Mouse (Mus musculus) MEL (cell line): Measurements from ENCODE around the gene Sec1. TPM values are rescaled to one million over a fixed set of nuclear protein-coding genes. Genes with fewer than 3 reads are reported as not detected.
A peak's percentile ranks its signal among the peaks of the same experiment; 100 is the strongest.

Experiments used
- DNase-seq: peaks from one replicate; pipeline ENCODE4 v3.0.0; 2011; ENCODE audit warnings: low read depth, low spot score
- H3K27ac ChIP-seq: 2 replicates; pipeline ENCODE4 v1.5.1; 2012; ENCODE audit warnings: low read depth, mild to moderate bottlenecking, control low read depth, low read length, moderate library complexity; ENCODE audit not compliant: control insufficient read depth
- H3K27me3 ChIP-seq, 2 experiments: fragments of 150-350 bp in 1 of 2; sonication (generic) in 1 of 2; 2 replicates each; pipeline ENCODE4 v1.6.1; 2012; ENCODE audit warnings: low read length in 2 of 2, mild to moderate bottlenecking in 2 of 2, improper control_type of control experiment in 1 of 2, moderate library complexity in 1 of 2; ENCODE audit not compliant: insufficient read depth in 2 of 2, control insufficient read depth in 1 of 2
- H3K36me3 ChIP-seq, 2 experiments: 2 replicates each; pipeline ENCODE4 v1.6.1; 2012 to 2014; ENCODE audit warnings: low read length in 2 of 2, improper control_type of control experiment in 1 of 2, inconsistent platforms in 1 of 2, mild to moderate bottlenecking in 1 of 2; ENCODE audit not compliant: insufficient read depth in 2 of 2, control insufficient read depth in 1 of 2
- H3K4me1 ChIP-seq, 2 experiments: fragments of 150-350 bp in 1 of 2; sonication (generic) in 1 of 2; 2 replicates each; pipeline ENCODE4 v1.6.1; 2012; ENCODE audit warnings: low read length in 2 of 2, improper control_type of control experiment in 1 of 2, mild to moderate bottlenecking in 1 of 2; ENCODE audit not compliant: insufficient read depth in 2 of 2, control insufficient read depth in 1 of 2
- H3K4me3 ChIP-seq, 2 experiments: fragments of 150-350 bp in 1 of 2; sonication (generic) in 1 of 2; 2 replicates each; pipeline ENCODE4 v1.5.1; 2012; ENCODE audit warnings: low read depth in 2 of 2, low read length in 2 of 2, mild to moderate bottlenecking in 2 of 2, moderate library complexity in 2 of 2, control low read depth in 1 of 2, improper control_type of control experiment in 1 of 2; ENCODE audit not compliant: control insufficient read depth in 1 of 2, insufficient read depth in 1 of 2
- H3K79me2 ChIP-seq: 2 replicates; pipeline ENCODE4 v1.6.1; 2012; ENCODE audit warnings: mild to moderate bottlenecking, low read length, moderate library complexity; ENCODE audit not compliant: control insufficient read depth, poor library complexity, insufficient read depth
- H3K9ac ChIP-seq: 2 replicates; pipeline ENCODE4 v1.6.1; 2012; ENCODE audit warnings: low read depth, mild to moderate bottlenecking, control low read depth, low read length, moderate library complexity; ENCODE audit not compliant: control insufficient read depth, poor library complexity, severe bottlenecking
- H3K9me3 ChIP-seq: fragments of 150-350 bp; sonication (generic); replicated peaks from 2 replicates; pipeline ENCODE4 v1.6.1; 2012; ENCODE audit warnings: mild to moderate bottlenecking, low read length, improper control_type of control experiment, moderate library complexity; ENCODE audit not compliant: insufficient read depth
- CHD2 ChIP-seq: IDR thresholded peaks from 2 replicates; pipeline ENCODE4 v1.6.1; 2011; ENCODE audit warnings: low read length, improper control_type of control experiment
- CTCF ChIP-seq, 3 experiments: IDR thresholded peaks in 2 of 3; conservative IDR thresholded peaks in 1 of 3; 2 replicates each; pipeline ENCODE4 v1.5.1; 2011 to 2012; ENCODE audit warnings: low read length in 3 of 3, low read depth in 2 of 3, mild to moderate bottlenecking in 2 of 3, improper control_type of control experiment in 1 of 3, inconsistent platforms in 1 of 3, mixed read lengths in 1 of 3, moderate library complexity in 1 of 3; ENCODE audit not compliant: control insufficient read depth in 1 of 3, insufficient read depth in 1 of 3, poor library complexity in 1 of 3, severe bottlenecking in 1 of 3
- EP300 ChIP-seq, 2 experiments: IDR thresholded peaks; 2 replicates each; pipeline ENCODE4 v1.6.1; 2011; ENCODE audit warnings: improper control_type of control experiment in 2 of 2, low read length in 2 of 2, low read depth in 1 of 2, mild to moderate bottlenecking in 1 of 2
- ETS1 ChIP-seq: IDR thresholded peaks from 2 replicates; pipeline ENCODE4 v1.6.1; 2012; ENCODE audit warnings: low read depth, mild to moderate bottlenecking, inconsistent platforms, low read length, improper control_type of control experiment, moderate library complexity
- HCFC1 ChIP-seq: IDR thresholded peaks from 2 replicates; pipeline ENCODE4 v1.6.1; 2012; ENCODE audit warnings: low read depth, mild to moderate bottlenecking, inconsistent platforms, low read length, improper control_type of control experiment, moderate library complexity
- MAX ChIP-seq: IDR thresholded peaks from 2 replicates; pipeline ENCODE4 v1.6.1; 2011; ENCODE audit warnings: low read length, improper control_type of control experiment
- MAZ ChIP-seq: IDR thresholded peaks from 2 replicates; pipeline ENCODE4 v1.6.1; 2012; ENCODE audit warnings: low read depth, mild to moderate bottlenecking, inconsistent platforms, low read length, improper control_type of control experiment
- MEF2A ChIP-seq: IDR thresholded peaks from 2 replicates; pipeline ENCODE4 v1.6.1; 2014; ENCODE audit warnings: low read depth, mild to moderate bottlenecking, inconsistent platforms, low read length, improper control_type of control experiment; ENCODE audit not compliant: poor library complexity, insufficient replicate concordance, severe bottlenecking; ENCODE audit errors: extremely low read depth
- MXI1 ChIP-seq: IDR thresholded peaks from 2 replicates; pipeline ENCODE4 v1.6.1; 2011; ENCODE audit warnings: mild to moderate bottlenecking, low read depth, low read length, improper control_type of control experiment
- MYB ChIP-seq: IDR thresholded peaks from 2 replicates; pipeline ENCODE4 v1.6.1; 2011; ENCODE audit warnings: mild to moderate bottlenecking, low read depth, low read length, improper control_type of control experiment
- NELFE ChIP-seq: IDR thresholded peaks from 2 replicates; pipeline ENCODE4 v1.6.1; 2011; ENCODE audit warnings: low read depth, low read length, improper control_type of control experiment
- NRF1 ChIP-seq: IDR thresholded peaks from 2 replicates; pipeline ENCODE4 v1.6.1; 2014; ENCODE audit warnings: low read depth, mild to moderate bottlenecking, inconsistent platforms, low read length, improper control_type of control experiment, moderate library complexity; ENCODE audit not compliant: poor library complexity, insufficient read depth, severe bottlenecking
- RAD21 ChIP-seq: IDR thresholded peaks from 2 replicates; pipeline ENCODE4 v1.6.1; 2011; ENCODE audit warnings: mild to moderate bottlenecking, low read depth, low read length, improper control_type of control experiment
- SIN3A ChIP-seq: IDR thresholded peaks from 2 replicates; pipeline ENCODE4 v1.6.1; 2012; ENCODE audit warnings: low read length, improper control_type of control experiment, inconsistent platforms
- SMC3 ChIP-seq: IDR thresholded peaks from 2 replicates; pipeline ENCODE4 v1.6.1; 2011; ENCODE audit warnings: low read depth, low read length, improper control_type of control experiment
- TAL1 ChIP-seq: IDR thresholded peaks from 2 replicates; pipeline ENCODE4 v1.6.1; 2012; ENCODE audit warnings: mild to moderate bottlenecking, inconsistent platforms, low read length, moderate library complexity, mixed read lengths
- TBP ChIP-seq: IDR thresholded peaks from 2 replicates; pipeline ENCODE4 v1.8.0; 2011; ENCODE audit warnings: low read depth, low read length, improper control_type of control experiment
- TCF12 ChIP-seq: IDR thresholded peaks from 2 replicates; pipeline ENCODE4 v1.6.1; 2014; ENCODE audit warnings: low read depth, mild to moderate bottlenecking, inconsistent platforms, low read length, improper control_type of control experiment, moderate library complexity
- USF2 ChIP-seq, 2 experiments: IDR thresholded peaks; 2 replicates each; pipeline ENCODE4 v1.6.1; 2011 to 2012; ENCODE audit warnings: improper control_type of control experiment in 2 of 2, low read length in 2 of 2, borderline replicate concordance in 1 of 2, inconsistent platforms in 1 of 2, low read depth in 1 of 2, mild to moderate bottlenecking in 1 of 2; ENCODE audit not compliant: insufficient read depth in 1 of 2
- ZC3H11A ChIP-seq: IDR thresholded peaks from 2 replicates; pipeline ENCODE4 v1.6.1; 2012; ENCODE audit warnings: low read depth, mild to moderate bottlenecking, inconsistent platforms, low read length, improper control_type of control experiment
- ZNF384 ChIP-seq: IDR thresholded peaks from 2 replicates; pipeline ENCODE4 v1.6.1; 2012; ENCODE audit warnings: low read depth, mild to moderate bottlenecking, inconsistent platforms, low read length, improper control_type of control experiment
- polyA plus RNA-seq, 2 experiments: library from polyadenylated mRNA; stranded (reverse) in 1 of 2; unstranded in 1 of 2; fragments of >175 nt in 1 of 2; fragments of >200 nt in 1 of 2; gene quantifications; 2 replicates each; pipeline versions ENCODE4 v1.2.1 to v1.2.4; 2012; ENCODE audit warnings: low replicate concordance in 2 of 2, low read depth in 1 of 2; ENCODE audit not compliant: insufficient read length in 2 of 2, insufficient read depth in 1 of 2, missing spikeins in 1 of 2
- total RNA-seq: library from RNA; depleted of rRNA; stranded (reverse); fragments of 300-350 nt; gene quantifications from 2 replicates; pipeline ENCODE4 v1.2.3, GENCODE M21; 2012

Gene Sec1
- total and polyA plus RNA-seq, 3 experiments = not detected

- peaks cover 0 to 16% of the 10 kb centered on the region in 2 experiments; a peak in 2 of 4 replicates for H3K4me1 ChIP-seq
- H3K27me3 ChIP-seq = no peaks in the 10 kb centered on the region
- H3K27ac ChIP-seq = no peak overlapping the region
- peak; percentile 83 for DNase-seq
- H3K9me3 ChIP-seq = no peaks in the 10 kb centered on the region
- TF ChIP-seq CHD2 (no peak), ETS1 (no peak), RAD21 (peak; percentile 53), MXI1 (0 out of 2 replicates have a peak, but pooled peaks have one; percentile 6), TCF12 (no peak), SIN3A (0 out of 2 replicates have a peak, but pooled peaks have one; percentile 29), CTCF (IDR thresholded peaks at IDR 0.05 in 2 of 3, conservative IDR thresholded peaks at IDR 0.05 in 1 of 3; ENCODE audit: control insufficient read depth in 1 of 3, insufficient read depth in 1 of 3, low read depth in 2 of 3, low read length in 3 of 3, poor library complexity in 1 of 3, severe bottlenecking in 1 of 3) (peak; percentile 24 to 56 (median 51); a peak in 5 of 6 replicates), MYB (no peak), NRF1 (no peak), USF2 (IDR thresholded peaks at IDR 0.05; ENCODE audit: borderline replicate concordance in 1 of 2, insufficient read depth in 1 of 2, low read depth in 1 of 2, low read length in 2 of 2) (no peak), NELFE (no peak), MEF2A (no peak), ZC3H11A (peak; percentile 43), SMC3 (peak; percentile 53), TBP (0 out of 2 replicates have a peak, but pooled peaks have one; percentile 0), EP300 (IDR thresholded peaks at IDR 0.05; ENCODE audit: low read depth in 1 of 2, low read length in 2 of 2) (no peak), TAL1 (no peak), MAZ (no peak), ZNF384 (peak; percentile 72), HCFC1 (no peak)
- no peaks in the 10 kb centered on the region for H3K79me2 ChIP-seq
- no peak overlapping the region for H3K4me3 ChIP-seq
- no peak overlapping the region for H3K9ac ChIP-seq
- H3K36me3 ChIP-seq = peaks cover 0 to 8% of the 10 kb centered on the region in 2 experiments; a peak in 1 of 4 replicates
Measured at GRCm38 (mm10) chr7:45739162-45739763, 45.1 kb upstream of the Sec1 start.

DNA sequence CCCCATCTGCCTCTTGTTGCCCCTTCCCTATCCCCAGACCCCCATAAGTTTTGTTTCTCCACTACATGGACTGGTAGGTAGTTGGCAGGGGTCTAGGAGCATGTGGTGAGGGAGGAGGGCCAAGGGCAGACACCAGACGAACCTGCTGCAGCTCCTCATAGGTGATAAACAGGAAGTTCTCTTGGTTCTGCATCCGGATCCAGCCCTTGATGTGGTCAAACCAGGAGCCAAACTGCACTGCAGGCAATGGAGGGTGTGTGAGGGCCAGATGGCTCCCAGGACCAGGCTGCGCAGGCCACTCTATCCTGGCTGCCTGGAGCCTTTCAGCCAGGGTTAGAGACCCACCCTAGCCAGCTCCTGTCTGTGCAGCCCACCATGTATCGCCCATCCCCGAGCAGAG, 39.3 kb upstream of the Sec1 start:
- no peak for DNase-seq

More for the DNA sequence above, 39.3 kb upstream of the Sec1 start:
- no peak overlapping the region for H3K27ac ChIP-seq
- no peaks in the 10 kb centered on the region for H3K4me1 ChIP-seq
- no peak for TF ChIP-seq EP300 (IDR thresholded peaks at IDR 0.05; ENCODE audit: low read depth in 1 of 2, low read length in 2 of 2)
- no peak for TF ChIP-seq MAX
- TF ChIP-seq TBP = no peak
- TF ChIP-seq, all 39 proteins: peak for 0
- H3K9me3 ChIP-seq = no peaks in the 10 kb centered on the region
- no peaks in the 10 kb centered on the region for H3K79me2 ChIP-seq
- H3K4me3 ChIP-seq = no peak overlapping the region
- no peaks in the 10 kb centered on the region for H3K27me3 ChIP-seq
- no peak overlapping the region for H3K9ac ChIP-seq
- no peaks in the 10 kb centered on the region for H3K36me3 ChIP-seq
